Mouse (Mus musculus): ENCODE measurements around the gene 1700001C02Rik. TPM values are rescaled to one million over a fixed set of nuclear protein-coding genes. Genes with fewer than 3 reads are reported as not detected.

The 1700001C02Rik gene
- polyA plus RNA-seq, 1 experiment from 2014 or later = not detected

- Histone ChIP-seq H3K27ac (replicated peaks) (no peak overlapping the region), H3K4me1 (replicated peaks) (peaks cover 20% of the 10 kb centered on the region; the same call in 1 of the 2 replicates), H3K27me3 (no peaks in the 10 kb centered on the region), H3K9ac (no peak overlapping the region), H3K36me3 (no peaks in the 10 kb centered on the region), H3K4me3 (no peak overlapping the region), H3K4me2 (no peak overlapping the region), H3K9me3 (no peaks in the 10 kb centered on the region)
- no peak for ATAC-seq (ENCODE audit: low read depth)
- WGBS = 84% methylated on average over 5 of the region's 5 CpGs
Measured at GRCm38 (mm10) chr5:30527129-30527528, 61.3 kb downstream of the 1700001C02Rik start.

- peaks cover 20% of the 10 kb centered on the region; the same call in 1 of the 2 replicates for H3K4me1 ChIP-seq (replicated peaks)
Measured at GRCm38 (mm10) chr5:30528906-30529305, 63.1 kb downstream of the 1700001C02Rik start.

More at GRCm38 (mm10) chr5:30528906-30529305, 63.1 kb downstream of the 1700001C02Rik start:
- H3K9ac ChIP-seq = no peak overlapping the region
- H3K9me3 ChIP-seq = no peaks in the 10 kb centered on the region
- H3K4me3 ChIP-seq = no peak overlapping the region
- H3K36me3 ChIP-seq = no peaks in the 10 kb centered on the region
- H3K27me3 ChIP-seq = no peaks in the 10 kb centered on the region
- no peak overlapping the region for H3K27ac ChIP-seq (replicated peaks)
- H3K4me2 ChIP-seq = no peak overlapping the region
- 44% methylated on average over 4 of the region's 4 CpGs for WGBS
- ATAC-seq (ENCODE audit: low read depth) = no peak

Other genes starting within 250 kb of the 1700001C02Rik start
- 23.8 and 27.0 TPM in 2 replicates for gene Selenoi, start 233.5 kb upstream of the 1700001C02Rik start, polyA plus RNA-seq (2015; fragmentation: Nextera tagmentation; extraction: Ambion mirVana)
- 2.6 and 2.7 TPM in 2 replicates for gene Drc1, start 184.7 kb upstream of the 1700001C02Rik start, polyA plus RNA-seq (2015; fragmentation: Nextera tagmentation; extraction: Ambion mirVana)
- gene Otof, start 4.1 kb upstream of the 1700001C02Rik start, polyA plus RNA-seq (2015; fragmentation: Nextera tagmentation; extraction: Ambion mirVana) = 0.88 and 0.92 TPM in 2 replicates
- not detected in 2 replicates for gene Cib4, start 79.8 kb downstream of the 1700001C02Rik start, polyA plus RNA-seq (2015; fragmentation: Nextera tagmentation; extraction: Ambion mirVana)
- gene Kcnk3, start 122.1 kb downstream of the 1700001C02Rik start, polyA plus RNA-seq (2015; fragmentation: Nextera tagmentation; extraction: Ambion mirVana) = 5.0 and 6.1 TPM in 2 replicates
- 26.5 and 28.0 TPM in 2 replicates for gene Slc35f6, start 181.9 kb downstream of the 1700001C02Rik start, polyA plus RNA-seq (2015; fragmentation: Nextera tagmentation; extraction: Ambion mirVana)
- 60.2 and 69.1 TPM in 2 replicates for gene Cenpa, start 200.7 kb downstream of the 1700001C02Rik start, polyA plus RNA-seq (2015; fragmentation: Nextera tagmentation; extraction: Ambion mirVana)
- gene Dpysl5, start 245.5 kb downstream of the 1700001C02Rik start, polyA plus RNA-seq (2015; fragmentation: Nextera tagmentation; extraction: Ambion mirVana) = 176 and 184 TPM in 2 replicates

Measured in neural tube, embryonic 13.5 days (tissue).